In the genomic region with DNA sequence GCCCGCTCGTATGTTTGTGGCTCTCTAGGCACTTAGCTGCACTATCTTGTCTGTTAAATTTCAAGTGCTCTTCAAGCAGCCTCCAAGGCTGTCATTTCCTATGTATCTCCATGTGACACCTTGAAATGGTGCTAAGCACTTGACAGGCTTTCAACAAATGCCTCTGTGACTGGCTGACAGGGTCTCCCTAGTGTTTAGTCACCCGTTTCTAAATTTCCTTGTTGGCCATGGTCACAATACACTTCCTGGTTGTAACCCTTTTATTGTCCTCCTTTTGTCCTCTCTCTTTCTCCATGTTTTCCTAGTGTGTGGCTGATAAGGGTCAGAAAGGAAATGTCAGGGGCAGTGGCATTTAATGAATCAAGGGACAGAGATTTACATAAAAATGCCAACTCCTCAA, we compare ENCODE assay signal across 25 mouse cellular contexts.
DNase-seq lines count a peak whose midpoint lies in the region; ATAC-seq lines count a peak whose summit lies in the region.
"Had no signal": no experiment of that assay in that cellular context is flagged by ENCODE, and none has a peak within 500 bp of the region (broad histone marks: within the 10 kb centered on the region; RNA-seq: fewer than 3 reads in every experiment).

No protein-coding gene starts in this region.

- no peak for DNase-seq in heart, adult 18-20 months
- DNase-seq in midbrain, embryonic 10.5 days (ENCODE audit: low spot score): peak; percentile 26
- peak; percentile 22 for DNase-seq in ZHBTc4 (ENCODE audit: low read depth, low spot score)
- DNase-seq in mesoderm, embryonic 11.5 days (ENCODE audit: low read depth, low spot score): peak; percentile 15
- DNase-seq: adrenal gland, adult 8-10 months; cerebellum, adult 8-10 months; cerebellum, postnatal 25 days; kidney, adult 18-20 months; kidney, postnatal 25 days; liver; lung, embryonic 14.5 days; lung, postnatal 14 days; right cerebral cortex, postnatal 25 days had no signal

- H3K9ac ChIP-seq in heart, embryonic 15.5 days: no peak overlapping the region
- H3K9ac ChIP-seq in midbrain, embryonic 16.5 days (ENCODE audit: low read depth, low read length): no peak overlapping the region
- H3K9ac ChIP-seq: hindbrain, embryonic 14.5 days; kidney, embryonic 15.5 days; liver, embryonic 15.5 days; lung, embryonic 14.5 days; neural tube, embryonic 13.5 days; stomach, embryonic 15.5 days had no signal

- 0 out of 2 replicates have a peak, but pooled peaks have one; percentile 43 for ATAC-seq in heart, embryonic 15.5 days (replicated peaks; ENCODE audit: insufficient number of reproducible peaks, insufficient read depth, low FRiP score, low read depth)
- no peak for ATAC-seq in midbrain, embryonic 16.5 days
- ATAC-seq in megakaryocyte-erythroid progenitor cell, adult 5-6 weeks (replicated peaks; ENCODE audit: low FRiP score, low TSS enrichment, poor library complexity, severe bottlenecking): no peak
- ATAC-seq: forebrain, embryonic 16.5 days; inflammation-experienced regulatory T-cells, adult 6 months had no signal

- no peaks in the 10 kb centered on the region for H3K36me3 ChIP-seq in heart, embryonic 15.5 days
- H3K36me3 ChIP-seq in midbrain, embryonic 10.5 days: no peaks in the 10 kb centered on the region
- no peaks in the 10 kb centered on the region for H3K36me3 ChIP-seq in midbrain, embryonic 16.5 days (ENCODE audit: control insufficient read depth, insufficient read depth, low read length)
- H3K36me3 ChIP-seq: heart, embryonic 10.5 days; kidney, embryonic 15.5 days; liver, embryonic 15.5 days; neural tube, embryonic 13.5 days; stomach, embryonic 15.5 days had no signal

- H3K27me3 ChIP-seq in heart, embryonic 15.5 days: peaks cover 54% of the 10 kb centered on the region
- peaks cover 85% of the 10 kb centered on the region for H3K27me3 ChIP-seq in midbrain, embryonic 10.5 days (ENCODE audit: low read depth, poor library complexity, severe bottlenecking)
- no peaks in the 10 kb centered on the region; the same call in 1 of the 2 replicates for H3K27me3 ChIP-seq in midbrain, embryonic 16.5 days (ENCODE audit: control insufficient read depth, insufficient read depth, low read depth, low read length)
- H3K27me3 ChIP-seq: liver, embryonic 15.5 days; stomach, embryonic 15.5 days had no signal

- H3K4me2 ChIP-seq in heart, embryonic 15.5 days: no peak overlapping the region
- H3K4me2 ChIP-seq in midbrain, embryonic 16.5 days (ENCODE audit: low read length): no peak overlapping the region
- H3K4me2 ChIP-seq: hindbrain, embryonic 14.5 days; kidney, embryonic 15.5 days; liver, embryonic 15.5 days; lung, embryonic 14.5 days; neural tube, embryonic 13.5 days; stomach, embryonic 15.5 days had no signal

- no peak overlapping the region for H3K4me3 ChIP-seq in heart, embryonic 15.5 days
- H3K4me3 ChIP-seq in midbrain, embryonic 10.5 days: no peak overlapping the region
- H3K4me3 ChIP-seq in midbrain, embryonic 16.5 days (ENCODE audit: low read depth, low read length): no peak overlapping the region
- H3K4me3 ChIP-seq: erythroblast, embryonic 14.5 days; heart, embryonic 10.5 days; kidney, embryonic 15.5 days; liver, embryonic 15.5 days; neural tube, embryonic 13.5 days; stomach, embryonic 15.5 days had no signal

- WGBS in heart, embryonic 15.5 days: 26% methylated on average over 3 of the region's 3 CpGs
- 60% methylated on average over 3 of the region's 3 CpGs for WGBS in midbrain, embryonic 10.5 days
- 42% methylated on average over 3 of the region's 3 CpGs for WGBS in midbrain, embryonic 16.5 days

- no peaks in the 10 kb centered on the region for H3K9me3 ChIP-seq in heart, embryonic 15.5 days (replicated peaks)
- no peaks in the 10 kb centered on the region for H3K9me3 ChIP-seq in midbrain, embryonic 10.5 days (replicated peaks)
- no peaks in the 10 kb centered on the region for H3K9me3 ChIP-seq in midbrain, embryonic 16.5 days (replicated peaks; ENCODE audit: control insufficient read depth, low read length, poor library complexity, severe bottlenecking)
- H3K9me3 ChIP-seq: heart, embryonic 10.5 days; kidney, embryonic 15.5 days; liver, embryonic 15.5 days; neural tube, embryonic 13.5 days; stomach, embryonic 15.5 days had no signal

- no peak overlapping the region for H3K27ac ChIP-seq in heart, embryonic 15.5 days
- H3K27ac ChIP-seq in midbrain, embryonic 10.5 days (replicated peaks): no peak overlapping the region
- H3K27ac ChIP-seq in midbrain, embryonic 16.5 days (ENCODE audit: low read length): no peak overlapping the region
- H3K27ac ChIP-seq: heart, embryonic 10.5 days; hindbrain, embryonic 14.5 days; kidney, embryonic 15.5 days; liver, embryonic 15.5 days; neural tube, embryonic 13.5 days; stomach, embryonic 15.5 days had no signal

- H3K4me1 ChIP-seq in heart, embryonic 15.5 days (replicated peaks): 0 out of 2 replicates have a peak, but pooled peaks cover 2% of the 10 kb centered on the region
- H3K4me1 ChIP-seq in midbrain, embryonic 10.5 days: peaks cover 15% of the 10 kb centered on the region
- H3K4me1 ChIP-seq in midbrain, embryonic 16.5 days (ENCODE audit: control insufficient read depth, insufficient read depth, low read length): peaks cover 2% of the 10 kb centered on the region; the same call in 1 of the 2 replicates
- H3K4me1 ChIP-seq: kidney, embryonic 15.5 days; liver, embryonic 15.5 days; stomach, embryonic 15.5 days had no signal

Comparison
In these comparisons a context has a peak if more than half of its experiments do, and no peak if none do; other contexts are left out.
1. DNase-seq: peak in midbrain, embryonic 10.5 days (single experiment), ZHBTc4 (single experiment) and mesoderm, embryonic 11.5 days (single experiment); none in heart, adult 18-20 months (0 of 2).